Mouse (Mus musculus): ENCODE data around the gene Ppp1r15a.
A peak's percentile ranks its signal among the peaks of the same experiment; 100 is the strongest.

Ppp1r15a gene

DNA sequence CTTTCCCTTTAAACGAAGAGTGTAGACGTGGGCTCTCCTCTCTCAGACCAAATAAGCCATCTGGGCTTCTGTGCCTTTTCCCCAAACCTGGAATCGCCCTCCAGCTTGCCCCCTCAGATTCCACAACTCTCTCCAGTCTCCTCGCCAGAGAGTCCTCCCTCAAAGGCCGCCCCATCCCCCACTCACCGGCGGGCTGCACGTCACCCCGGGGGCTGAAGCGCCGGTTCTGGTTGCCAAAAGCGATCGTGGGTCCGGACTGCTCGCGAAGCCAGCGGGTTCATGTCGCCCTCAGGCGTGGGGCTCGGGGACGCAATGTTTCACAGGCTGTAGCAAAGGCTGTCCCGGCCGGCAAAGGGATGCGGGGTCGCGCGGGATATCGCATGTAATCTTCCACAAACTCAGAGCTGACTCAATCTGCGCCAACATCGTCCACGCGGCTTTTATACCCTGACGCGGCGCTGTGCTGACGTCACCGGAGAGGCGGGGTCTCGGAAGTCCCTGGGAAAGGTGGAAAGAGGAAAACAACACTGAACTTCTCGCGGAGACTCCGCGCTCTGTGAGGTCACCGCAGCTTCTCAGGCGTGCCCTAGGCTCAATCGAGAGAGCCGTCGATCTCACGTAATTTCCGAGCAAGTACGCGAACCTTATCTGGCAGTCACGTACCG lies at the start of gene Ppp1r15a, which contains the start of gene Plekha4:
Gene Ppp1r15a, minus strand, starts transcription at position 460 of the 665 bp plus-strand sequence.
Gene Plekha4, plus strand, starts transcription at position 522 of the 665 bp plus-strand sequence.
- DNase-seq, result peak; percentile 94

DNA sequence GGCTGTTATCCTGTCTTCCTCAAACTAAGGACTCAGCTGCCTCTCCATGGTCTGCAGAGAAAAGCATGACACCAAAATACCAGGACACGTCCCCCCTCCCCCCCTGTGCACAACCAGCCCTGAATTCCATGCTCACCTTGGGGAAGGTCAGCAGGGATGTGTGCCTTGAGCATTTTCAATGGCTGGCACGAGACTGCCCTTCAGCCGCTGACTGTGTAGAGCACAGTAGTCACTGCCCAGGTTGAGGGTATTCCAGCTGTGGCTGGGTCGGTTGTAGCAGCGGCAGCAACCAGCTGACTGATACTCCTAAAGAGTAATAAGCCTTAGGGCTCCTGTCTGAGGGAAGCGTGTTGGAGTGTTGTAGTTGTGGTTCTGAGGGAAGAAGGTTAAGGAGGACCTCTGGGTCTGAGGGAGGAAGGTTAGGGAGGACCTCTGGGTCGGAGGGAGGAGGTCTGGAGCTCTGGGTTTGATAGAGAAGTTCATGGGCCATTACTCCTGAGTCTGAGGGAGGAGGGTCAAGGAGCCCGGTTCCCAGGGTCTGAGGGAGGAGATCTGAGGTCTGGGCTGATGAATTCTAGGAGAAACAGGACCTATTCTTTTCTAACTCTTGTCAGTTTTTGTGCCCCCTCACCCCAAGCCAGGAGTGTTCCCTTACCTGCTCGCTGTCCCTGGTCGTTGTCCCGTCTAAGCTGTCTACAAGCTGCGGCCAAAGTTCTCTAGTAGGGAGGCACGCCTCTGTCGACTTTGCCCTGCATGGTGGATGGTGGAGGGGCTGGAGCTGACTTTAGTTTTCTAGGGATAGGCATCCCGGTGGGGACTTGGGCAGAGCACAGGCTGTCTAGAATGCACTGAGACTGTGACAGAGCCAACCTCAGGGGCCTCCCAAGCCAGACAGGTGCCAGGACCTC lies 48.7 kb upstream of the Ppp1r15a start:
- no peak for DNase-seq

DNA sequence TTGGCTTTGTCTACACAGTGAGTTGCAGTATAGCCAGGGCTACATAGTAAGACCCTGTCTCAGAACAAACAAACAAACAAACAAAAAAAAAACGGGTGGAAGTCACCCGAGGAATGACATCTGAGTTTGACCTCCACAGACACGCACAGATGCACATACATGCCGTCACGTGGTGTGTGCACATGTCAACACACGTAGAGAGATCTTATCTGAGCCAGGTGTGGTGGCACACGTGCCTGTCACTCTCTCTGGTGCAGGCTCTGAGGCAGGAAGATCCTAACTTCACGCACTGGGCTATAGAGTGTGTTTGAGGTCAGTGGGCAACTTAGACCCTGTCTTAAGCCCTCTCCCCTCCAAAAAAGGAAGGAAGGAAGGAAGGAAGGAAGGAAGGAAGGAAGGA lies 47.9 kb upstream of the Ppp1r15a start:
- DNase-seq, result no peak

DNA sequence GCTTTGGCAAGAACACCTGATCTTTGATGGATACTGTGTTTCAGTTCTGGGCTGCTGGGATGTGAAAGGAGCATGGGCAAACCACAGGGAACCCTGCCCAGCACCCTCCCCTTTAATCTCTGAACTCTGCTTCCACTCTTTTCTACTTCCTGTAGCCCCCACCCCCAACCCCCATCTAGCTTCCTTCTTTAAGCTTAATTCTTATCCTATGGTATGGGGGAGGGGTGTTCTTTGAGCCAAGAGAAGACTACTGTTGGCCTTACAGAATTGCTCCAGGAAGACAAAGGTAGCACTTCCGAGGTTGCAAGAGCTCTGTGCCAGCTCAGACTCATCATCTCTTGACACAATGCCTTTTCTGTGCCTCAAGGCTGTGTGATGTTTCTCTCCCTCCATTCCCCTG lies 45.9 kb upstream of the Ppp1r15a start:
- no peak for DNase-seq

DNA sequence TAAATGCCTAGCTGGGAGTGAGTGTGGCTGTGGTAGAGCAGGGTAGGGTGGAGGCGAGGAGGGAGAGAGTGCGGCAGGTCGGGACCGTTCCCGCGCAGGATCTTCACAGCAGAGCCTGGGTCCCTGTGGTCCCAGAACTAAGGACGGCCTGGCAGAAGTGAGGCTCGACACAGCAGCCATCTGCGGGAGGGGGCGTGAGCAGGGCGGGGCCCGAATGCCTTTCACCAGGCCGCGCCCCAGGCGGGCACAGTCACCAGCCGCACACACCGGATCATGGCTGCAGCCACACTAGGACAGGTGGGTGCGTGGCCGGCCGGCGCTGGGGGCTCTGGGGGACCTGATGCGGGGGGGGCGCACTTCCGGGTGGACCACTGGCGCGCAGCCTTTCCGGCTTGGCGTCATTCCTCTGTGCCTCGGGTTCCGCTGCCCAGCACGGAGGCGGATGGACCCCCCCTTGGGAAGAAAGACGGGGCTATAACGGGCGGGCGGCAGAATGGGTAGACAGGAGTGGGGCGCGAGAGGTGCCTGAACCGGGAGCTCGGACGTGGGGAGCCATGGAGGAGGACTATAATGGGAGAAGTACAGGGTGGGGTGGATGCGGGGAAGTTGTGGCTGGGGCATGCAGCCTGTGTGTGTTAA lies 44.2 kb upstream of the Ppp1r15a start, which contains the start of gene Bcat2:
Gene Bcat2, plus strand, starts transcription at position 51 of the 639 bp plus-strand sequence.
- peak; percentile 84 for DNase-seq

DNA sequence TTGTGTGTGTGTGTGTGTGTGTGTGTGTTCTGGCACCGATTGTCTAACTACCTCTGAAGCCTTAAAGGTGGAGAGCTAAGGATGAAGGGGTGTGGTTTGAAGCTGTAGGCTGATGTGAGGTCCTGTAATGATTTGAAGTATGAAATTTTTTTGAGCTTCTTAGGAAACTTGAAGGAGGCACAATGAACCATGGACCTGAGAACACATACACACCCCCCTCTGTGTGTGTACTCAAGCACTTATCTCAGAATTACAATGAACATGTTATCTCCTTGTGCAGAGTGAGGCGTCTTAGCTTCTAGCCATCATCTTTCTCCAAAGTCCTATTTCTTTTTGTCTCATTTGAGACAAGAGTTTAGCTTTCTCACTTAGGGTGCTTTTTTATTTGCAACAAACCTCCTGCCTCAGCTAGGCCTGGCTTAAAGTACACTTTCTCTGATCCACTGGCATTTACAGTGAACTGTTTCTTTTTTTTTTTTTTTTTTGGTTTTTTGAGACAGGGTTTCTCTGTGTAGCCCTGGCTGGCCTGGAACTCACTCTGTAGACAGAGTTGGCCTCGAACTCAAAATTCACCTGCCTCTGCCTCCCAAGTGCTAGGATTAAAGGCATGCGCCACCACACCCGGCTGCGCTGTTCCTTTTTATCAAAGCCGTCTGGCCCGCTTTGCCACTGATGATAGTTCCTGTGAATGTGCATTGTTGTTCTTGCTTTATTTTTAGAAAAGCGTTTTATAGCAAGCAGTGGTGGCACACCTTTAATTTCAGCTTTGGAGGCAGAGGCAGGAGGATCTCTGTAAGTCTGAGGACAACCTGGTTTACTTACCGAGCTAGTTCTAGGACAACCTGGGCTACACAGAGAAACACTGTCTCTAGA lies 42.8 kb upstream of the Ppp1r15a start:
- DNase-seq, result no peak

DNA sequence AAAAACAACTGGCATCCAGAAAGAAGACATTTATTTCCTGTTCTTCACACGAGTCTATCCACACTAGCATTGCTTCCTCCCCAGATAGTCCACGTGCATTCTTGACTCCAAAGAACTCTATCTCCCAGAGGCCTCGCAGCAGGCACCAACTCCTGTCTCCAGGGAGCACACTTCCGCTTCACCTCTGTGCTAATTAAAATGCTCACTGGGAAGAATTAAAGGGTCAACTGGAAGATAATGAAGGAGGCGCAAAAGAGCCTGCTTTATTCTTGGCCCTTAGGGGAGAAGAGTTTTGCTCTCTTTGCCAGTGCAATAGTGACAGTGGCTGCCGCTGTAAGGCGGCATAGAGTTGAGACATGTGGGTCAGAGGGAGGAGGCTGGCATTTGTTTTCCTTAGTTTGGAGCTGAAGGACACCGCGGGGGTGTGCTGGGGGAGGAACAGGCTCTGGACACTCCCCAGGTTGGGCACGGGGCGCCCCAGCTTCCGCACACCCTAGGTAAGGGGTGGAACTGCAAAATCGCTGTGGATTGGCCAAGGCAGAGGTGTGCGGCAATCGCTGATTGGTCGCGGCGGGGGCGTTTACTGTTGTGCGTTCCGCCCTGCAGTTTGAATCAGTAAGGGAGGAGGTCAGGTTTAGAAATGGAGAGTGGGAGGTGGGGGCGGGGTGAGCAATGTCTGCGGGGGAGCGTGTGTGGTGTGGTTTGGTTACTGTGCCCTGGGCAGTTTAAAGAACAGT lies 41.9 kb upstream of the Ppp1r15a start:
- DNase-seq, result peak; percentile 93

DNA sequence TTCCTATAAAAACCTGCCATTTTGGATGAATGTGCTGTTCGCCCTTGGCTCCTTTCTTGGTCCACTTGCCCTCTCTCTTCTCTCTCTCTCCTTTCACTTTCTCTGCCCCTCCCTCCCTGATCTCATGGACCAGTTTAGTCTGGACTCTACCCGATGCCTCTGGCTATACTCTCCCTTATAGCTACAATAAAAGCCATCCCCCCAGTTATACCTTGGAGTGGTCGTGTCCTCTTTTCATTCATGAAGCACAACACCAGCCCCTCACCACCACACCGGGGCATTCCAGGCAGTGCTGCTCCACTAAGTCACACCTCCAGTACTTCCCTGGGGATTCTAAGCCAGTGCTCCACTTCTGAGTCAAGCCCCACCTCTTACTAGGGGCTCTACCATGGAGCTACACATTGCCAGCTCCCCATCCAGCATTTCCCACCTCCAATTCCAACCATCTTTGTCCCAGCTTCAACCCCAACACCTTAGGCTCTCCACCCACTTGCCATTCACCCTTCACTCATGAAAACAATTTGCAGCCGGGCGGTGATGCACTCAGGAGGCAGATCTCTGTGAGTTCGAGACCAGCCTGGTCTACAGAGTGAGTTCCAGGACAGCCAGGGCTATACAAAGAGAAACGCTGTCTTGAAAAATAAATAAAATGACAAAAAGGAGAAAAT lies 41.2 kb upstream of the Ppp1r15a start:
- DNase-seq, result no peak

DNA sequence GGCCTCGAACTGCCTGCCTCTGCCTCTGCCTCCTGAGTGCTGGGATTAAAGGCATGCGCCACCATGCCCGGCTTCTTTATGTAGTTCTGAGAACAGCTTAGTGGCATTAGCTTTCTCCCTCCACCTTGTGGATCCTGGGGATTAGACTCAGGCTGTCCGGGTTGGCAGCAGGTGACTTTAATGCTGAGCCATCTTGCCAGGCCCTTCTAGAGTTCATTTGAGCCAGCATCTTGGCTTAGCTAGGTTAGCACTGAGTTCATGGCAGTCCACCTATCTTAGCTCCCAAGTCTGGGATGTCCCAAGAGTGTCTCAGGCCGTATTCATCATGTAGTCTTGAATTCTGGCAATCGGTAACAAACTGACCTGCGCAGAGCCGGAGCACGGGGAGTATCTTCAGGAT lies 39.4 kb upstream of the Ppp1r15a start:
- peak; percentile 32 for DNase-seq

DNA sequence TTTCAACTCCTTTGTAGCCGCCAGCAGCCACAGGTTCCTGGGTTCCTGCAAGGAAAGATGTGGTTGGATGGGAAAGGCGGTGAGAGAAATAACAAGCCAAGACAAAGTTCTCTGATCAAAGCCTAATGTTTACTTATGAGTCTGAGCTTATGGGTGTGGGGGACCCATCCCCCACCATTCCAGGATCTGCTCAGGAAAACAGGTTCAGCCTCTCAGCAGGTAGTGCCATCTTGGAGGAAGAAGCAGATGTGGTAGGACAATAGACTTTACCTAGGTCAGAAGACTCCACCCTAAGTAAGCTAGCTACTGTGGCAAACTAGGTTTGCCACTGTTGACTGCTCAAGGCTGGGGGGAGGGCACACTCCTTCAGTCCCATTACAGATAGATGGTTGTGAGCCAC lies 38.7 kb upstream of the Ppp1r15a start:
- no peak for DNase-seq

DNA sequence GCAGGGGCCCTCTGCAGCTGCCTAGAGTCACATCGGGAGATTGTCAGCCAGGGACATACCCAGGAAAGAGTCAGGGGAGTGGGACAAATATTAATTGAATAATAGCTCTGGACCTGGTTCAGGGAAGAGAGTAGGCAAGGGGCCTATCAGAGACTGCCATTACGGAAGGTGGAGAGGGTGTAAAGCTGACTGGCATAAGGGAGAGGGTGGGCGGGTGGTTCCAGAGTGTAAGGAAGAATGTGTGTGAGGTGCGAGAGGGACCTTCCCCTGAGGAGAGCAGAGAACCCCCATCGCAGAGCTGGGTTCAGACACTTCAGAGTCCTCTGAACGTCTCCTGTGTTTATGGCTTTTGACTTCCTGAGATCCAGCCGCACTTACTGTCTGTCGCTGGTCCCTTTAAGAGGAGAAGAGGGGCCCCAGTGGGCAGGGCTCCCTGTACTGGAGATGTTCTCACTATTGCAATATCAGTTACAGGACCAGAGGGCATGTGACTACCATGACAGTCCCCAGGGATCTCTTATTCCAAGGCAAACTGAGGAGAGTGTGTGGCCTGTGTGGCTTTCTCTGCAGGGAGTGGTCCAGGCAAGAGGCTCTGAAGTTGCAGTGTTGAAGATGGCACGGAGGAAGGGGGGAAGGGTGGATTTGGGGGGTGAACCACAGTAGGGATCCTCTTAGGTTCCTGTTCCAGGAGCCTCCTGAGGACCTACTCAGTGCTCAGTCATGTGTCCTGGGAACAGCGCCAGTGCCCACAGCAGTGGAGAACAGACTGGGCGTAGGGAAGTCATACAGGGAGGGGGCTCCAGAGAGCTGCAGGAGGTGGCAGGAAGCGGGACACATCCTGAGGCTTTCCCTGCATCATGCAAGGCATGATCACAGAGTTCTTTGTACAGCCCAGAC lies 35.8 kb upstream of the Ppp1r15a start:
- no peak for DNase-seq

DNA sequence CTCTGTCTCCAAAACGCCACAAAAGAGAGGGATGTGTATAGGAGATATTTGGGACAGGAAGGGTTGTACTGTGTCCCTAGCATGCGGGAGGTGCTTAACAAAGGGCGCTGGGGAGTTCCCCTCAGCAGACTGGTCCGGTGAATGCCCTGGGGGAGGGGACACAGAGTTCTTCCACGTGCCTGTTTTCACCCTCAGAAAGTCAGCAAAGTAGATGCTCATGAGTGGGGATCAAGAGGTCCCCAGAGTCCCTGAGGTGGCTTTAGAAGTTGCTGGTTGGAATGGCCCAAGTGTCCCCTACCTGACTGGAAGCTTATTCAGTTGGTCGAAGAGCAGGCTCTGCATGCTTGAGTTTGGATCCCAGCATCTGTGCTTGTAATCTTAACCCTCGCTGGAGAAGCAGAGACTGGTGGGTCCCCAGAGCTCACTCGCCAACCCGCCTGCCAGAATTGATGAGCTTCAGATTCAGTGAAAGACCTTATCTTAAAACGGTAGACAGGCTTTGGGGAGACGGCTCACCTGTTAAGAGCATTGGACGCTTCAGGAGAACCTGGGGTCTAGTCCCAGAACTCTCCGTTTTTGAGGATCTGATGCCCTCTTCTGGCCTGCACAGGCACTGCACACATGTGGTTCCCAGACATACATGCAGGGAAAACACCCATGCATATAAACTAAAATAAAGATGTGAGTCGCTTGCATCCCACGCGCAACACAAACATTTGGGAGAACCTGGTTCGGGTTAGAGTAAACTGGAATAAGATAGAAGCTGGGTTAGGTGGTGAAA lies 35.0 kb upstream of the Ppp1r15a start:
- DNase-seq, result peak; percentile 80

DNA sequence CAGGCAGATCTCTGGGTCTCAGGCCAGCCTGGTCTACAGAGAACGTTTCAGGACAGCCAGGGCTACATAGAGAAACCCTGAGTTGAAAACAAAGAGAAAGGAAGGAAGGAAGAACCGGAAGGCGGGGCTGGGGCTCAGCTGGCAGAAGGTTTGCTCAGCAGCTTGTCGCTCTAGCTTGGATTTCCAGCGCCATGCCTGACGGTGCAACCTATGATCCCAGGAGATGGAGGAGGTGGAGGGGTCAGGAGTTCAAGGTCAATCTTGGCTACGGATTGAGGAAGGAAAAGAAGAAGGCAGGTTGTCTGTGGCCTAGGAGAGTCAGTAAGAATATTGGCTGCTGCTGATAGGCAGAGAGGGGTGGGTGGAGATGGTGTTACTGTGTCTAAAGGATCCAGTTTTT lies 34.2 kb upstream of the Ppp1r15a start:
- DNase-seq, result no peak

DNA sequence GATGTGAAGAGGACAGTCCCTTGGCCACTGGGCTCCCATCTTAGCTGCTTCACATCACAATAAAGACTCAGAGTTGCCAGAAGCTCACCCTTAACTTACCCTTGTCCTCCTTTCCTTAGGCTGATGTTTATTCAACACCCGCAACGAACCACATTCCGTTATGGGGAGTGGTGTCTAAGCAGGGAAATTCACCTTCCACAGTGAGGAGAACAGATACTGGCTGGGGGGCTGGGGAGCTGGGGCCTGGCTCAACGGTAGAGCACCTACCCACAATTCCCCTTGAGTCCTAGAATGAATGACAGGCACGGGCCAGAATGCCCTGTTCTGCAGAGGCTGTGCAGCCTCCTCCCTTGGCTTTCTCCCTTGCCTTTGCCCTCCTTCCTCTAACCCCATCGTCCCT lies 32.8 kb upstream of the Ppp1r15a start:
- DNase-seq, result no peak

DNA sequence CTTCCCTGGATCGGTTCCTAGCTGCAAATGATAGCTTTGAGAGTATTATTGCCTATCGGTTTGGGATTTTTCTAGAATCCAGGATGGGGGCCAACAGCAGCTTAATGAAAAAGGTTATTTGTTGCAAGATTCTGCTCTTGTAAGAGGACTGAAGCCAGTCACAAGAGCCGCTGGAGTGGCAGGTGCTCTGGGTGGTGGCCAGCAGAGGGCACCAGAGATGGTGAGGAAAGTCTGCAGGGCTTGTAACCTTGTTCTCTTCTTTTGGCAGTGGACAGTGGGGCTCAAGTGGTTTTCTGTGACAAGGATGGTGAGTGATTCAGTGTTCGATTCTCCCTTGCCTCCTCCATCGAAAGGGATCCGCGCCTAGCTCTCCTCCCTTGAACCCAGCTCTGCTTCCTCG lies 29.7 kb upstream of the Ppp1r15a start:
- DNase-seq, result peak; percentile 79

DNA sequence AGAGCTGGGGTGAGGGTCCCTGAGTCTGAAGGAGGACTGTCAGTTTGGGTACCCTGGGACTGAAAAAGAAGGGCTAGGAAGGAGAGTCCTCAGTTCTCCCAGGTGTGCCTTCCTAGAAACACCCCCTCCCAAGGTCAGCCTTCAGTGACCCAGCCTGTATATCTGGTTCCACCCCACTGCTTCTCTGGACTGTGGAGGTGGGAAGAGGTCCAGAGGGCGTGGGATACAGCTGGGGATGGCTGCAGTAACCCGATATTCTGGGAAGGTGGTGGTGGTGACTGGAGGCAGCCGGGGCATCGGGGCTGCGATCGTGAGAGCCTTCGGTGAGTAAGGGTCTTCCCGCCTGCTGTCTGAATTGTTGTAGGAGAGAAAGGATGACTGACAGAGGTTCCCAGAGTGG lies 28.7 kb upstream of the Ppp1r15a start, which contains the start of gene Hsd17b14:
Gene Hsd17b14, plus strand, starts transcription at position 150 of the 400 bp plus-strand sequence.
- DNase-seq, result no peak

DNA sequence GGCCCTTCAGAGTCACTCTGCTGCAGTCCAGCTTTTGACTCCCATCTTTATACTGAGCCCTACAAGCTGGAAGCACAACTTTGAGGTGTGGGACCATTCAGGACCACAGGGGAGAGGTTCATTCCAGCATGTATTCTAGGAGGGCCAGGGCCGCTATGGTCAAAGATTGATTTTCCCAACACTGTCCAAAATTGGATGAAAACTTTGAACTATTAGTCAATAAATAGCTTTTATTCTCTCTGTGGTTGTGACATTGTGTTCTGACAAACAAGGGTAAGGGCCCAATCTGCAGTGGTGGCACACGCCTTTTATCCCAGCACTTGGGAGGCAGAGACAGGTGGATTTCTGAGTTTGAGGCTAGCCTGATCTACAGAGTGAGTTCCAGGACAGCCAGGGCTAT lies 27.9 kb upstream of the Ppp1r15a start:
- DNase-seq, result no peak

DNA sequence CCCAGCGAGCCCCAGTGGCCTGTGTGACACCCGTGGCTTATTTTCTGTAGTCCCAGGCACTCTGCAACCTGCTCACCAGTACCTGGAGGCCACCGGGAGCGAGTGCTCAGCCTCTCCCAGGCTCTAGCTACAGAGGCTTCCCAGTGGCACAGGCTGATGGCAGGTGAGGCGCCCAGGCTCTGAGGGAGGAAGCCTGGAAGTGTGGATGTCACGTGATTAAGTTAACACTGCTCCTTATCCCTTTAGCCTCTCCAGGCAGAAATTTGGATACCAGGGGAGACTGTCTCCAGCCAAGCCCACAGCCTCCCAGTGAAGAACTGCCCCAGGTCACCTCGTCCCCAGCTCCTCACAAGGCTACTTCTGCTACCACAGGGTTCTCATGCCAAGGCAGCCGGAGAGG lies 27.5 kb upstream of the Ppp1r15a start:
- DNase-seq, result no peak

DNA sequence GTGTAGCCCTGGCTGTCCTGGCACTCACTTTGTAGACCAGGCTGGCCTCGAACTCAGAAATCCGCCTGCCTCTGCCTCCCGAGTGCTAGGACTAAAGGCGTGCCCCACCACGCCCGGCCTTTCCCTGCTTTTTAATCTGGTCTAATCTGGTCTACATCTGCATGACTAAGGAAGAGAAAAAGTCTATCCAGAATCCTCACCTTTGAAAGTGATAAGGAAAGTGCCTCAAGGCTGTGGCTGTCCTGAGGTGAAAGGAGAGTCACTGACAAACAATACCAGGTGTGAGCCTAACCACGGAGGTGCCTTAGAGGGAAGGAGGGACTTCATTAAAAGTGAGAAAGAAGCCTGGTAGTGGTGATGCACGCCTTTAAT lies 25.4 kb upstream of the Ppp1r15a start:
- no peak for DNase-seq
